Comparison of ENCODE assay signal across 7 mouse cellular contexts in the genomic region with DNA sequence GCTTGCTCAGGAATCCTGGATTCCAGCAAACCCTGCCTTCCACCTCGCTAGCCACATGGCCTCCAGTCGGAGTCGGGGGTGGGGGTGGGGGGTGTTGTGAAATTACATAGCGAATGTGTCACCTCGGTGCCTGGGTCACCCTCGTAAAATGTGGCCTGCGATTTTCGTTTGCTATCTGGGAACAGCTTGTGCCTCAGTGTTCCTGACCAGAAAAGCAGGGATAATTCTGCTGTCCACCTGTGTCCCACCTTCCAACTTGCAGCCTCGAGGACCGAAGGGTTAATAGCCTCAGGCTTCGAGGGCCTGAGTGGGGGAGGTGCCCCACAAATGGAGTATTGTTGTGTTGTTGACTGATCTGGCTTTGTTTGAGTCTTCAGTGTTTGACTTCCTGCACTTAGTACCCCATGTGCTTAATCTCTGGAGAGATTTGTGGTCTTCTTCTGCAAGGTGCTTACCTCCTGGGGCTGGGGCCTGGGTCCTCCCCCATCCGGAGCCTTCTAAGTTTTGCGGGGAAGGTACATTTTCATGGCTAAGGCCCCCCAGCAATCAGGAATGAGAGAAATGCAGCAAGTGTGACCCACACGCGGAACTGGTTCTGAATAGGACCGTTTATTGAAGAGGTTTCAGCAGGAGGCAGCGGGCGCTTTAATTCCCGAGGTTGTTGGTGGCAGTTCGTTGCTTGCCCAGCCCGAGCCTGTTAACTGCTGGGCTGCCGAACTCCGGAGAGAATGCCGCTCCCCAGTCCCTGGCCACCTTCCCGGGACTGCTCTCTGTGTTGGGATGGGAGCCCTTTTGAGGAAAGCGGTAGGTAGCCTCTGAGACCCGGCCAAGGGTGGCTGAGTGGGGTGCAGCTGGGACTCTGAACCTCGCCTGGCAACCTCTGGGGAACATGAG. TPM values are rescaled to one million over a fixed set of nuclear protein-coding genes. Genes with fewer than 3 reads are reported as not detected.
A peak's percentile ranks its signal among the peaks of the same experiment; 100 is the strongest.
DNase-seq lines count a peak whose midpoint lies in the region; ATAC-seq and TF ChIP-seq lines count a peak whose summit lies in the region.

No protein-coding gene starts in this region.

- 0 out of 2 replicates have a peak, but pooled peaks have one; percentile 8 for ATAC-seq in heart, embryonic 15.5 days (replicated peaks; ENCODE audit: insufficient number of reproducible peaks, insufficient read depth, low FRiP score, low read depth)
- ATAC-seq in midbrain, embryonic 15.5 days (replicated peaks): peak; percentile 33; the same call in 1 of the 2 replicates

- no peak for DNase-seq in spleen, adult 2 months (ENCODE audit: low read depth in 1 of 2, low spot score in 2 of 2)
- DNase-seq in spleen, postnatal 14 days (ENCODE audit: low spot score in 2 of 2): no peak
- DNase-seq in cerebellum, postnatal 14 days: peak; percentile 46 to 56
- DNase-seq in layer of hippocampus, adult 2 months (ENCODE audit: low spot score in 2 of 2): peak; percentile 44 to 49
- DNase-seq in ovary, postnatal 14 days (ENCODE audit: low spot score): no peak

- peak overlapping the region; percentile 61 for H3K4me2 ChIP-seq in heart, embryonic 15.5 days
- H3K4me2 ChIP-seq in midbrain, embryonic 15.5 days: peak overlapping the region; percentile 43

- no peaks in the 10 kb centered on the region for H3K9me3 ChIP-seq in heart, embryonic 15.5 days (replicated peaks)
- no peaks in the 10 kb centered on the region for H3K9me3 ChIP-seq in midbrain, embryonic 15.5 days

- peak overlapping the region; percentile 43 for H3K9ac ChIP-seq in heart, embryonic 15.5 days
- H3K9ac ChIP-seq in midbrain, embryonic 15.5 days: no peak overlapping the region

- WGBS in spleen, adult 2 months: 58% methylated on average over 28 of the region's 28 CpGs
- WGBS in heart, embryonic 15.5 days: 16% methylated on average over 28 of the region's 28 CpGs
- 7% methylated on average over 28 of the region's 28 CpGs for WGBS in midbrain, embryonic 15.5 days

- TF ChIP-seq POLR2A in spleen, adult 2 months (IDR thresholded peaks at IDR 0.05; ENCODE audit: low read depth, low read length): no peak

- no peak for TF ChIP-seq CTCF in spleen, adult 2 months (IDR thresholded peaks at IDR 0.05; ENCODE audit: extremely low read depth, insufficient read depth, insufficient read length, insufficient replicate concordance)
- TF ChIP-seq CTCF in layer of hippocampus, adult 2 months (conservative IDR thresholded peaks at IDR 0.05): no peak

- H3K4me1 ChIP-seq in spleen, adult 2 months (ENCODE audit: control insufficient read depth, insufficient read depth, insufficient read length): peaks cover 25% of the 10 kb centered on the region
- H3K4me1 ChIP-seq in heart, embryonic 15.5 days (replicated peaks): peaks cover 68% of the 10 kb centered on the region
- peaks cover 18% of the 10 kb centered on the region for H3K4me1 ChIP-seq in midbrain, embryonic 15.5 days

- no peaks in the 10 kb centered on the region for H3K36me3 ChIP-seq in spleen, adult 2 months (ENCODE audit: control insufficient read depth, insufficient read depth, low read length)
- H3K36me3 ChIP-seq in heart, embryonic 15.5 days: no peaks in the 10 kb centered on the region
- no peaks in the 10 kb centered on the region for H3K36me3 ChIP-seq in midbrain, embryonic 15.5 days (replicated peaks)

- no peak overlapping the region for H3K4me3 ChIP-seq in spleen, adult 2 months (ENCODE audit: extremely low read depth, insufficient read depth, insufficient read length)
- peak overlapping the region; percentile 35 for H3K4me3 ChIP-seq in heart, embryonic 15.5 days
- H3K4me3 ChIP-seq in layer of hippocampus, adult 2 months: peak overlapping the region; percentile 54
- 0 out of 2 replicates have a peak overlapping the region, but pooled peaks have one; percentile 8 for H3K4me3 ChIP-seq in midbrain, embryonic 15.5 days

- no peaks in the 10 kb centered on the region; the same call in 1 of the 2 replicates for H3K27me3 ChIP-seq in spleen, adult 2 months (ENCODE audit: control insufficient read depth, insufficient read depth, low read length)
- no peaks in the 10 kb centered on the region for H3K27me3 ChIP-seq in heart, embryonic 15.5 days
- peaks cover 6% of the 10 kb centered on the region; the same call in 1 of the 2 replicates for H3K27me3 ChIP-seq in midbrain, embryonic 15.5 days (replicated peaks)

- H3K27ac ChIP-seq in spleen, adult 2 months (ENCODE audit: insufficient read depth, low read length): peak overlapping the region; percentile 15; the same call in 1 of the 2 replicates
- peak overlapping the region; percentile 60 for H3K27ac ChIP-seq in heart, embryonic 15.5 days
- H3K27ac ChIP-seq in layer of hippocampus, adult 2 months: peak overlapping the region; percentile 94
- H3K27ac ChIP-seq in midbrain, embryonic 15.5 days: no peak overlapping the region

RNA-seq across cellular contexts. Expression of a gene that starts 15.9 kb away (rescaled TPM):
- polyA plus RNA-seq in spleen, adult 2 months (2012; rRNA removed): 15.3 and 17.3 TPM in 2 replicates
- 7.1 and 11.1 TPM in 2 replicates for polyA plus RNA-seq in heart, embryonic 15.5 days (2015; fragmentation: Nextera tagmentation; extraction: Ambion mirVana)
- total RNA-seq in layer of hippocampus, adult 2 months (2021): 10 to 100 TPM; 22.9 to 24.4 TPM
- 1.3 and 1.4 TPM in 2 replicates for polyA plus RNA-seq in midbrain, embryonic 15.5 days (2015; fragmentation: Nextera tagmentation; extraction: Ambion mirVana)

Comparison
In these comparisons a context has a peak if more than half of its experiments do, and no peak if none do; other contexts are left out.
1. DNase-seq: peak in cerebellum, postnatal 14 days (2 of 2) and layer of hippocampus, adult 2 months (2 of 2); none in spleen, adult 2 months (0 of 2), spleen, postnatal 14 days (0 of 2) and ovary, postnatal 14 days (single experiment).